Mouse (Mus musculus) hindbrain, embryonic 14.5 days (tissue): ENCODE measurements around the gene Trim8. TPM values are rescaled to one million over a fixed set of nuclear protein-coding genes. Genes with fewer than 3 reads are reported as not detected.
A peak's percentile ranks its signal among the peaks of the same experiment; 100 is the strongest.

Experiments used
- ATAC-seq: fragments of 200-750 bp; cut with Nextera tagmentation; 2 replicates; pipeline ENCODE4 v1.8.0; 2017; ENCODE audit warnings: moderate number of reproducible peaks, mild to moderate bottlenecking, moderate TSS enrichment, moderate library complexity; ENCODE audit not compliant: low FRiP score
- DNase-seq: peaks from one replicate; pipeline ENCODE4 v3.0.0-alpha.2; 2015; ENCODE audit warnings: low spot score
- H3K27ac ChIP-seq: fragments of 300-500 bp; sonication (generic); 2 replicates; pipeline ENCODE4 v1.5.1; 2014; ENCODE audit warnings: mild to moderate bottlenecking, moderate library complexity
- H3K27me3 ChIP-seq: fragments of 300-500 bp; sonication (generic); 2 replicates; pipeline ENCODE4 v1.6.1; 2014; ENCODE audit warnings: mild to moderate bottlenecking, low read length, mixed read lengths; ENCODE audit not compliant: control insufficient read depth, insufficient read depth
- H3K36me3 ChIP-seq: fragments of 300-500 bp; sonication (generic); replicated peaks from 2 replicates; pipeline ENCODE4 v1.6.1; 2014; ENCODE audit not compliant: control insufficient read depth, insufficient read depth
- H3K4me1 ChIP-seq: fragments of 300-500 bp; sonication (generic); replicated peaks from 2 replicates; pipeline ENCODE4 v1.6.1; 2014; ENCODE audit warnings: antibody characterized with exemption, low read length, mixed read lengths; ENCODE audit not compliant: control insufficient read depth, insufficient read depth
- H3K4me2 ChIP-seq: fragments of 300-500 bp; sonication (generic); replicated peaks from 2 replicates; pipeline ENCODE4 v1.6.1; 2014; ENCODE audit warnings: mild to moderate bottlenecking, moderate library complexity
- H3K4me3 ChIP-seq: fragments of 300-500 bp; sonication (generic); replicated peaks from 2 replicates; pipeline ENCODE4 v1.5.1; 2014; ENCODE audit warnings: mild to moderate bottlenecking, low read length
- H3K9ac ChIP-seq: fragments of 300-500 bp; sonication (generic); 2 replicates; pipeline ENCODE4 v1.6.1; 2014
- H3K9me3 ChIP-seq: fragments of 300-500 bp; sonication (generic); 2 replicates; pipeline ENCODE4 v1.6.1; 2016; ENCODE audit warnings: low read length; ENCODE audit not compliant: control insufficient read depth
- WGBS: fragments of 180-500 bp; shearing (Covaris S2); extraction: QIAGEN DNeasy Blood & Tissue Kit; methylation state at CpG from one replicate; pipeline ENCODE4 v1.1.7; 2014; 5-methylcytosine and 5-hydroxymethylcytosine counted together
- polyA plus RNA-seq: library from polyadenylated mRNA; unstranded; fragments of >200 nt; fragmentation: Nextera tagmentation; extraction: Ambion mirVana; gene quantifications from 2 replicates; pipeline ENCODE4 v1.2.1, GENCODE M21; 2014

Gene Trim8
- polyA plus RNA-seq, 1 experiment from 2014 or later: 37.5 TPM

- no peak for DNase-seq
- 69% methylated on average over 3 of the region's 3 CpGs for WGBS
- Histone ChIP-seq H3K9me3 (no peaks in the 10 kb centered on the region), H3K27me3 (no peaks in the 10 kb centered on the region), H3K4me1 (peaks cover 23% of the 10 kb centered on the region), H3K27ac (no peak overlapping the region), H3K36me3 (peaks cover 55% of the 10 kb centered on the region), H3K4me3 (no peak overlapping the region), H3K9ac (no peak overlapping the region), H3K4me2 (no peak overlapping the region)
- ATAC-seq: no peak
Observed at GRCm38 (mm10) chr19:46516667-46517528, 15.4 kb downstream of the Trim8 start.

GRCm38 (mm10) chr19:46517529-46518351, 16.2 kb downstream of the Trim8 start:
- peak; percentile 38; the same call in 1 of the 2 replicates for ATAC-seq
- H3K4me1 ChIP-seq: peaks cover 23% of the 10 kb centered on the region
- 34% methylated on average over 11 of the region's 14 CpGs for WGBS
- 0 out of 2 replicates have a peak overlapping the region, but pooled peaks have one; percentile 2 for H3K27ac ChIP-seq
- H3K27me3 ChIP-seq: no peaks in the 10 kb centered on the region
- H3K9ac ChIP-seq: no peak overlapping the region
- no peak for DNase-seq
- H3K4me2 ChIP-seq: peak overlapping the region; percentile 37
- H3K36me3 ChIP-seq: peaks cover 46% of the 10 kb centered on the region
- H3K9me3 ChIP-seq: no peaks in the 10 kb centered on the region
- H3K4me3 ChIP-seq: no peak overlapping the region

GRCm38 (mm10) chr19:46518352-46518787, 16.9 kb downstream of the Trim8 start:
- Histone ChIP-seq H3K4me1 (peaks cover 29% of the 10 kb centered on the region), H3K9me3 (no peaks in the 10 kb centered on the region), H3K27me3 (no peaks in the 10 kb centered on the region), H3K36me3 (peaks cover 40% of the 10 kb centered on the region), H3K4me2 (peak overlapping the region; percentile 37), H3K27ac (no peak overlapping the region), H3K9ac (peak overlapping the region; percentile 48), H3K4me3 (no peak overlapping the region)
- no peak for DNase-seq
- WGBS: 0% methylated on average over 10 of the region's 13 CpGs
- ATAC-seq: peak; percentile 41; the same call in 1 of the 2 replicates

GRCm38 (mm10) chr19:46518828-46519621, 17.5 kb downstream of the Trim8 start:
- peak overlapping the region; percentile 48 for H3K9ac ChIP-seq
- WGBS: 9% methylated on average over 5 of the region's 5 CpGs
- DNase-seq (no peak), ATAC-seq (no peak)
- H3K36me3 ChIP-seq: peaks cover 33% of the 10 kb centered on the region
- no peaks in the 10 kb centered on the region for H3K27me3 ChIP-seq
- peak overlapping the region; percentile 37 for H3K4me2 ChIP-seq
- peaks cover 35% of the 10 kb centered on the region for H3K4me1 ChIP-seq
- H3K4me3 ChIP-seq: no peak overlapping the region
- no peaks in the 10 kb centered on the region for H3K9me3 ChIP-seq
- no peak overlapping the region for H3K27ac ChIP-seq

DNA sequence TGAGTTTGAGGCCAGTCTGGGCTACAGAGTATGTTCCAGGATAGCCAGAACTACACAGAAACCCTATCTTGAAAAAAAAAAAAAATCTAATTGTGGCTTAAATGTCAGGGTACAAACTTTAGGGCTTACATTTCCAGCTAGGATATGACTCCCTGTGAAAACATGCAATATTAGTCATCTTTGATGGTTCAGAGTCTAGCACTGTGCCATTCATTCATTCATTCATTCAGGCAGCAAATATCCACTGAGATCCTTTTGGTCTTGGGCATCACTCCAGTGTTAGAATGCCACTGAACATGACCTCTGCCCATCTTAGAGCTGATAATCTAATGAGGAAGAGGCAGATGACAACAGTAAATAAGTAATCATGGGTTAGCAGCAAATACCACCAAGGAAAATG, 20.2 kb downstream of the Trim8 start:
- Histone ChIP-seq H3K4me1 (peaks cover 56% of the 10 kb centered on the region), H3K36me3 (peaks cover 7% of the 10 kb centered on the region; the same call in 1 of the 2 replicates), H3K4me3 (no peak overlapping the region), H3K9ac (no peak overlapping the region), H3K4me2 (no peak overlapping the region), H3K27ac (no peak overlapping the region), H3K9me3 (no peaks in the 10 kb centered on the region), H3K27me3 (no peaks in the 10 kb centered on the region)
- no peak for ATAC-seq
- DNase-seq: no peak

- Histone ChIP-seq H3K9me3 (no peaks in the 10 kb centered on the region), H3K9ac (no peak overlapping the region), H3K4me1 (peaks cover 60% of the 10 kb centered on the region), H3K4me3 (no peak overlapping the region), H3K27me3 (no peaks in the 10 kb centered on the region), H3K4me2 (no peak overlapping the region), H3K36me3 (no peaks in the 10 kb centered on the region), H3K27ac (peak overlapping the region; percentile 83; the same call in 1 of the 2 replicates)
- WGBS: 38% methylated on average over 15 of the region's 15 CpGs
- no peak for ATAC-seq
- no peak for DNase-seq
Observed at GRCm38 (mm10) chr19:46522433-46523044, 21.0 kb downstream of the Trim8 start.

DNA sequence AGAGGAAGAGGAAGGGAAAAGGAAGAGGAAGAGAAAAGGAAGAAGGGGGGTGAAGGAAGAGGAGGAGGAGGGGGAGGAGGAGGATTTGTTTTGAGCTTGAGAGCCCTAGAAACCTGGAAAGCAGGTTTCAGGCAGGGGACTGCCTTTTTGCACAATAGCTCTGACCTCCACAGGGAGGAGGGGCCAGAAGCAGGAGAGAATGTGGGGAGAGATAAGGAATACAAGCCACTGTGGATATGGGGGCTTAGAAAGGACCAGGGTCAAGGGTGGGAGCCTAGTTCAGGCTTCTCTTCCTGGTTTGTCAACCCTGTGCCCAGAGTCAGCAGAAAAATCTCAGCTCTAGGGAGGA, 21.6 kb downstream of the Trim8 start:
- Histone ChIP-seq H3K9me3 (no peaks in the 10 kb centered on the region), H3K4me1 (peaks cover 60% of the 10 kb centered on the region), H3K9ac (0 out of 2 replicates have a peak overlapping the region, but pooled peaks have one; percentile 43), H3K36me3 (no peaks in the 10 kb centered on the region), H3K4me2 (peak overlapping the region; percentile 48), H3K27me3 (no peaks in the 10 kb centered on the region), H3K27ac (peak overlapping the region; percentile 83), H3K4me3 (no peak overlapping the region)
- DNase-seq: no peak
- no peak for ATAC-seq

GRCm38 (mm10) chr19:46523480-46524151, 22.1 kb downstream of the Trim8 start:
- no peaks in the 10 kb centered on the region for H3K27me3 ChIP-seq
- no peak for DNase-seq
- ATAC-seq: peak; percentile 85
- peak overlapping the region; percentile 43; the same call in 1 of the 2 replicates for H3K9ac ChIP-seq
- peak overlapping the region; percentile 48 for H3K4me2 ChIP-seq
- no peaks in the 10 kb centered on the region for H3K36me3 ChIP-seq
- no peaks in the 10 kb centered on the region for H3K9me3 ChIP-seq
- WGBS: 2% methylated on average over 20 of the region's 20 CpGs
- H3K4me1 ChIP-seq: peaks cover 60% of the 10 kb centered on the region
- H3K27ac ChIP-seq: peak overlapping the region; percentile 83
- H3K4me3 ChIP-seq: peak overlapping the region; percentile 14; the same call in 1 of the 2 replicates
